Mouse (Mus musculus) ovary, adult 18-20 months (tissue): ENCODE results near the gene D10Wsu102e.

Experiments
- DNase-seq: peaks from one replicate; pipeline ENCODE4 v3.0.0; 2022; ENCODE audit warnings: low spot score, mixed read lengths

D10Wsu102e gene

DNA sequence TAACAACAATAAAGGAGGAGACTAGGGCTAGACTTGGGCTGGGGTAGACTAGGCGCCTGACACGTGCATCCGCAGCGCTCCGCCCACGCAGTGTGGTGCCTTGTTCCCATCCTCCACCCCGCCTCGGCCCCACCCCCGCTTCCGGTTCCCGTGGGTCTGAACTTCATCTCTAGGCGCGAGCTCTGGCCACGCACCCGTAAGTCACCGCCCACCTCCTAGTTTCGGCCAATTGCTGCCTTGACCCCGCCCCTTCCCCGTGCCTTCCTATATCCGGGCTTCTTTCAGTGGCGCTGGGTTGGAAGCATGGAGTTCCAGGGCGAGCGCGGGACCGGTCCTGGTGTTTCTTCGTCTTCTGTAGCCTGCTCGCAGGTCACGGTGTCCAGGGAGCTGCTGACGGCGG, at the start of gene D10Wsu102e:
Gene D10Wsu102e (plus strand): TSS at position 266 of the 400 bp plus-strand sequence.
- DNase-seq = peak; percentile 94

DNA sequence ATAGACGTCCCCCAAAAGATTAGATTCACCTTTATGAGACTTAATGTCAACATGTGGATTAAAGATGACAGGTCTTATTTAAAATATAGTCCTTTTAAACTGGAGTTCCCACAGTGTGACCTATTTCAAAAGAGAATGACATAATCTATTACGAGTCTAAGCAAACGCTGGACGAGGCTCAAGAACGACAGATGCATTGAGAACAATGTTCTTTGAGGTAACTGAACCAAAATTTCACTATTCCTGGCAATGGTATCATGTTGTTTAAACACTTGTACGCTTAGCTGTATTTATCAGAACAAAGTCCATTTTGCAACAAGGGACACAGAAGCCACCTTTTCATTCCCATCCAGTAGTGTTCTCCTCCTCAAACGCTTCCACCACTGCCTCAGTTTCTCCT, 49.7 kb upstream of the D10Wsu102e start:
- no peak for DNase-seq

DNA sequence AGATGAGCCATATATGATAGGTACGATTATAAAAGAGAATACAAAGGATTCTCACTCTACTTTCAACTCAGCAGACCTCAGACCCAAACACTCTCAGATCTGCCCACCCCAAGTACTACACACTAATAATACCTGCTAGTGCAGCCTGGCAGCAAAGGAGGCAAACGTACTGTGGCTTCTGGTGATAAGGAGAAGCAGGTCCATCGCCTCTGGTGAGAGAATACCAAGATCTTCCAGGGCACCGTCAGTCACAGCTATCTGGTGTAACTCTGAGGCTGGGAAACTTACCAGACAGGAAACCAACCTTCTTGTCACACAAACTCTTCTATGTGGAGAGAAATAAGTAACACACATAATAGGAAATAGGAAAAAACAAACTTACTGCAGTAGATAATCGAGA, 47.0 kb upstream of the D10Wsu102e start:
- no peak for DNase-seq

DNA sequence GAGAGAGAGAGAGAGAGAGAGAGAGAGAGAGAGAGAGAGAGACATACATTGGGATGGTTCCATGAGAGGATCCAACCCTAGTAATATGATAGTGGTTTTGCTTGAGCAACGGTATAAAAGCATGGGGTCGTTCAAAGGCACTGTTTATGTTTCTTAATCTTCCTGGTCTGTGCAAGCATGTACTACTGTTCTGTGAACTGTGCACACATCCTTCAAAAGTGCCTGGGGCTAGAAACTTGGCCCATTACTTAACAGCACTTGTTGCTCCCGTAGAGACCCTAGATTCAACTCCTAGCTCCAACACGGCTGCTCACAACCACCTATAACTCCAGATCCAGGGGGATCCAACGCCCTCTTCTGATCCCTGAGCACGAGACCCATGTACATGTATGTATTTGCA, 39.6 kb upstream of the D10Wsu102e start:
- no peak for DNase-seq

DNA sequence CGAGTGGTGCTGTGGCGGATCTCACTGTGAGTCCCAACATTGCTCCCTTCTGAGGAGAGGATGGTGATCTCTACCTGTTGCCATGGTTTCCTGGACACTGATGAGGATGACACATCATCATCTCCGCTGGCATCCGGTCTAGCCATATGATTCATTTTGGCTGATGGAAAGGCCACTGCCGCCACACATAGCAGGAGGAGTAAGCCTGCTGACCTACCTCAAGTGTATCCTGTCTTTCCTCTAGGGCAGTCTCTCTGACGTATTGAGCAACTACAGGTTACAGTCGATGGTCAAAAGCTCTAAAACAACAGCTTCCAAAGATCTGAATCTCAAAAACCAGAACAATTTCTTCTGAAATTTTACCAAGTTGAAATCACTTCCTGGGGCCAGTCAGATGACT, 39.2 kb upstream of the D10Wsu102e start:
- no peak for DNase-seq

DNA sequence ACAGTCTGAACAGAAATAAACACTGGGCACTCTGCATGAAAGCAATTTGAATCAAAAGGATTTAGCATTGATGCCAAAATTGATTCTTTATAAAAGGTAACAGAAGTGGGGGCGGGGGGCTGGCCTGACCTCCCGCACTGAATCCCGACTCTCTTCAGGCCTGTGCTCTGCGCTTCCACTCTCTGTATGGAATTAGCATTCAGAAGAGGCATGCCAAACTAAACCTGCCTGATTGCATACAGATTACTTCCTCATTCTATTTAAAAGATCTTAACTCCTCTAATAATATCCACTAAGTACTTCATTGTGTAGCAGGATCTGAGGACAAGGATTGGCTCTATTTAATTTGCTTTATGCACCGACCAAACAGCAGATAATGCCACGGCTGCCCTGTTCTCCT, 38.5 kb upstream of the D10Wsu102e start:
- no peak for DNase-seq

DNA sequence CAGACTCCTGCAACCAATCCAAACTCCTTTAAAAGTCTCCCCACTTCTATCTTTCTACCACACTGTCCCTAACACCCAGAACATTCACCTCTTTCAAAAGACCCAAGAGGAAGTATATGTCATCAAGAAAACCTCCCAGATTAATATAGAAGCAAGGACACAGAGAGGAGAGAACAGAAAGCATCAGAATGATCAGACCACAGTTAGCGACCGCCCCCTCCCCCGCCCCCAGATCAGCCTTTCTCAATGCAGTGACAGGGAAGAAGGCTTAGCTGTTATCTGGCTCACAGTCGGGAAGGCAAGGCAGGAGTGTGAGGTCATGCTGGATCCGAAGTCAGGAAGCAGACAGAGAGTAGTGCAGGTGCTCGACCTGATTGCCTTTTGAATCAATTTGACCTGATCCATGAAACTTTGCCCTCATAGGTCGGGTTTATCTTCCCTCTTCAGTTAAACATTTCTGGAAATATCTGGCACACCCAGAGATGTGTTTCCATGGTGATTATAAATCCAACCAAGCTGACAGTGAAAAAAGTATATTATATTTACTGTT, 37.4 kb upstream of the D10Wsu102e start:
- DNase-seq = no peak

DNA sequence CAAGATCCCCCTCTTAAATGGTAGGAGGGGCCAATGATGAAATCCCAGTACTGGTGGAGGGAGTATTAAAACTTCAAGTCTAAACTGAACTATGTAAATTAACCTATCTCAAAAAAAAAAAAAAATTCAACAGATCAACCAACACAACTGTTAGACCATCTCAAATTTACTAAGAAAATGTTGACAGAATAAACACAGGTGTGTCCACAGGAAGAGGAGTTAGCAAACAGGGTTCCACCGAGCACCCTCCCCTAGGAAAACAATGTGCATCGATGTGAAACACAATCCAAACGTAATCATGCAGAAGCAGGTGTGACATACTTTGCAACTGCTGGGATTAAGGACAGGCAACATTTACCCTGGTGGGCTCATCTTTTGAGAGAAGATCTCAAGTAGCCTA, 35.1 kb upstream of the D10Wsu102e start:
- DNase-seq = no peak

DNA sequence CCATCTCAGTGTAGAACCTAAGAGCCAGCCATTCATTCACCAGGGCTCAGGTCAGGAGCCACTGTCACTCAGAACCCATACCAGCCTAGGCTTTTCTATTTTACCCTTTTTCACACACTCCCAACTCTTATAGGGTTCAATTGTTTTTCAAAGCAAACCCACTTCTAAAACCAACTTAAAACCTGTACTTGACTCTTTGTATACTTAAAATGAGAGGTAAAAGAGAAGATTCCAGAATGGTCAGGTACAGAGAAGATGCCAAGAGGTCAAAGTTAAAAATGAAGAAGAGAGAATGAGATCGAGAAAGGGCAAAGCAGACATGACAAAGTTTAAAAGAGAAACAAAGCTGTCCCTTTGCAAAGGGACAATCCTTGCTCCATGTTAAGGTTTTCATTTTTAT, 34.1 kb upstream of the D10Wsu102e start:
- no peak for DNase-seq

DNA sequence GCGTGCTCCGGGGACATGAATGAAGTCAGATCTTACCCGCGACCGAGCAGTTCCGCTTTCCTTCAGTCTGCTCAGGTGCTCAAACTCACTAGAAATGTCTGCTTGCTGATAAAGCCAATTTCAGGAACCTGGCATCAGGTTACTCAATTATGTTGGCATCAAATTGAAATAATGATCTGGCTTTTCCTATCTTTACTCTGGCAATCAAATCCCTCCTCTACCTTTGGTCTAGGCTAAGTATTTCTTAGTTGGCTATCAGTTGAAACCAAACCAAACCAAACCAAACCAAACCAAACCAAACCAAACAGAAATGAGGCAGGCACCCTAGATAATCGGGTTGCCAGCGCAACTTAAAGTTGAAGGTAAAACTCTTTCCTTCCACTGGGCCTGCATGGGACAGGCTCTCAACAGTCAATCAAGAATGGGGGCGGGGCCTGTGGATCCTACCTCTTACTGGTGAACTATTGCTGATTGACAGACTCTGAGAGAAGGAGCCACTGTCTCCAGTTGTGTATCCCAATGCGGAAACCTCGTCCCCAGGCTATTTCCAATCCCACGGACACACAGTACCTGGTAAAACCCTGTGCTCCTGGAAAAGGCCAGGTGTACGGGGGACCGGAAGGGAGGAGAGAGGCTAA, 33.3 kb upstream of the D10Wsu102e start:
- DNase-seq = no peak

DNA sequence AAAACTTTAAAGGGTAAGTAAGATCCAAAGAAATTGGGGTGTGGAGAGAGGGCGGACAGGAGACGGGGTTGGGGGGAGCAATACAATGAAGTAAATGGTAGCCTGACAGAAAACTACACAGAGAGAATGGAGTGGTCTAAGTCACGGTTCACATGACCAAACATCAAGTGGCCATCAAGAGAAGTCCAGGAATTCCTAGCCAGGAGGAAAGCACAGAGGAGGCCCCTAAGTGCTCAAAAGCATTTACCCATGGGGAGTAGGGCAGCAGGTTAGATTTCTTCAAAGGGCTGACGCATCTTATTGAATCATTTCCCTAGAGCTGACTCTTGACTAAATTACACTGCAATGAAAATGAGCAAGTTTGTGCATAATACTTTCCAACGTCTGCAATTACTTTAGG, 31.2 kb upstream of the D10Wsu102e start:
- no peak for DNase-seq

DNA sequence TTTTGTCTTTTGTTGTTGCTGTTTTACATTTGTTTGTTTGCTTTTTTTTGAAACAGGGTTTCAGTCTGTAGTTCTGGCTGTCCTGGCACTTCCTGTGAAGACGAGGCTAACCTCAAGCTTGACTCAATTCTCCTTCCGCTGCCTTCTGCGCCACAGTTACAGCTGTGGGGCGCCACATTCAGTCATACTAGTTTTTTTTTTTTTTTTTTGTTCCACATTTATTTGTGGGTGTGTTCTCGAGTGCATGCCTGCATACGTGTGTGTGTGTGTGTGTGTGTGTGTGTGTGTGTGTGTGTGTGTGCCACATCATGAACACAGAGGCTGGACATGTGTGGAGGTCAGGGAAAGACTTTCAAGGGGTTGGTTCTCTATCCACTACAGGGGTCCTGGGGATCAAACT, 29.7 kb upstream of the D10Wsu102e start:
- no peak for DNase-seq

DNA sequence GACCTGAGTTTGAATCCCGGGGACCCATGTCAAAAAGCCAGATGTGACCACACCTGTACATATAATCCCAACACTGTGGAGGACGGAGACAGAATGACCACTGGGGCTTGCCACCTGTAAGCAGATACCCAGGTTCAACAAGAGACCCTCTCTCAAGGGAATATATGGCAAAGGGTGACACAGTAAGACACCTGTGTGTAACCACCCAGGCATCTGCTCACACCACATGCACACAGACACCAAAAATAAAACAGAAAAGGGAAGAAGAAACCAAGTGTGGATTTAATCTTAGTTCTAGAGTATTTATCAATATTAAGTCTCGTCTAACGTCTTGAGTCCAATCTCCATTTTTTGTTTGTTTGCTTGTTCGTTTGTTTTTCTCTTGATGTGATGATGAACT, 28.2 kb upstream of the D10Wsu102e start:
- DNase-seq = no peak

DNA sequence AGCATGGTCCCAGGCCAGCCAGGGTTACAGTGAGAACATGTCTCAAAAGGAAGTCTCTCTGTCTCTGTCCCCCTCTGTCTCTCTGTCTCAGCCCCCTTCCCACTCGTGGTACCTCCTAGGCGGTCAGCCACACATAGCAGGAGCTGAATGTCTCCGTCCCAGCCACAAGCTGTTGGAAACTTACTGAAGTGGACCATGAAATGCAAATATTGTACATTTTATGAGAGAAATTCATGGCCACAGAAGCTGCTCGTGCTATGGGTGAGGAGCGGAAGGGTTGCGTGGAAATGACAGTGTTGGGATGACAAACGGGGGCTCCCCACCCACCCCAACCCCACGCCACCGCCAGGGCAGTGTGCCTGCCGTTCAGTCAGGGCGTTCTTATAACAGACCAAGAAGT, 27.4 kb upstream of the D10Wsu102e start:
- DNase-seq = no peak

DNA sequence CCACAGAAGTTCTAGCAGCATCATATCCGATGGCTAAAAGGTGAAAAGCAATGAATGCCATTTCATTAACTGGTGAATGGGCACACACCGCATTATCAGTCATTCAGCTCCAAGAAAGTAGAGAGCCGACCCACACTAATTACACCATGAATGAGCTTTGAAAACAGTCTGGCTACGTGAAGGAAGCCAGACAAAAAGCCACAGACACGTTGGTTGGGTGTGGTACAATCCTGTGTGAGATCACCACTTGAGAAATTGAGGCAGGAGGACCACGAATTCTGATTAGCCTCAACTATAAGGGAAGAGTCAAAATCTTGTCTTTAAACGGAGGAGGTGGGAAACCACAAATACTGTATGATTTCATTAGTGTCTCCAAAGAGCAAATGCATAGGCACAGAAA, 23.7 kb upstream of the D10Wsu102e start:
- DNase-seq = no peak

DNA sequence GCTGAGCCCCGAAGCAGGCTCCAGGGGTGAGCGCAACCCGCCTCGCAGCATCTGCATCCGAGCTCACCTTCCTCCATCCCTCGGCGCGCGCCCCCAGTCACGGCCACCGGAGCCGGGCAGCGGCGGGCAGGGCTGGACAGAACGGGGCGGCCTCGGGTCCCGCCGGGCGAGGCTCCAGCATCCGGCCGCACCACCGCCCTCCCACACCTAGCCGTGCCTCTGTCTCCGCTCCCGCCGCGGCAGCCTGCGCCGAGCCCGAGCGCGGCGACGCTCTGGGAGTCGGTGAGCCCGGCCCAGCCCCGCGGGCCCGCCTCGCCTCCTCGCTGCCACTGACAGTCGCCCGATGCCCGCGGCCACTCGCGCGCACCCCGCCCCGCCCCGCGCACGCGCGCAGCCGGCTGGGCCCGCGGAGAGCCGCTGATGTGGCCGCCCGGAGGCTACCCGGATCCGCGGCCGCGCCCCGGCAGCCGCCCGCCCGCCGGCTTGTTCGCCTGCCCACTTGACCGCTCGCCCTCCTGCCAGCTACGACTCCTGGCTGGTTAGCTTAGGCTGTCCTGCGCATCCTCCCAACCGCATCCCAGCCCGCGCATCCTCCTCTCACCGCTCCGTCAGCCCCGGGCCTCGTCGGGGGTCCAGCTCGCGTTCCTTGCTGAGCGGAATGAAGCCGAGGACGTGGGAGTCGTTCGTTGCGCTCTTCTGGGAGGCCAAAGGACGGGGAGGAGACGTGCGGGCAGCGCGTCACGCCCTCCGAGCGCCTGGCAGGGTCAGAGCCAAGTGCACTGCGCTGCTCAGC, 22.7 kb upstream of the D10Wsu102e start, which contains the start of gene Slc41a2:
Gene Slc41a2 (minus strand): TSS at position 724 of the 793 bp plus-strand sequence.
- DNase-seq = peak; percentile 56

DNA sequence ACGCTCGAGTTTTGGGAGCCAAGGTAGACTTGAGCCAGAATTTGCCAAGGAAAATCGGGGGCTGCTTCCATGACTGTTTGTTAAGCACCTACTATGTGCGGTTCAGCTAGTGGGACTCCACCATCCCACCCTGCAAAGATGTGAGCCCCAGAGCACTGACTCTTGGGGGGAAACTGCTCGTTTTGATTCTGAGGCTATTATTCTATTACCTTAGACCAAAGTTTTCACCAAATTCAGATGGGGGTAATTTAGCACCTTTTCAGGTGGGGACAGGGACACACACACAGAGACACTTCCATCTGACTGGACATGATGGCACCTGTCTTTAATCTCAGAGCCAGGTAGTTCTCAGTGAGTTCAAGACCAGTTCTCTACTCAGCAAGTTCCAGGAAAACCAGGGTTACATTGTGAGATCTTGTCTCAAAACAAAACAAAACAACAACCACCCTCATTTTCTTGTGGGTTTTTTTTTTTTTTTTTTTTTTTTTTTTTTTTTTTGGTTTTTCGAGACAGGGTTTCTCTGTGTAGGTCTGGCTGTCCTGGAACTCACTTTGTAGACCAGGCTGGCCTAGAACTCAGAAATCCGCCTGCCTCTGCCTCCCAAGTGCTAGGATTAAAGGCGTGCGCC, 21.9 kb upstream of the D10Wsu102e start:
- DNase-seq = no peak

DNA sequence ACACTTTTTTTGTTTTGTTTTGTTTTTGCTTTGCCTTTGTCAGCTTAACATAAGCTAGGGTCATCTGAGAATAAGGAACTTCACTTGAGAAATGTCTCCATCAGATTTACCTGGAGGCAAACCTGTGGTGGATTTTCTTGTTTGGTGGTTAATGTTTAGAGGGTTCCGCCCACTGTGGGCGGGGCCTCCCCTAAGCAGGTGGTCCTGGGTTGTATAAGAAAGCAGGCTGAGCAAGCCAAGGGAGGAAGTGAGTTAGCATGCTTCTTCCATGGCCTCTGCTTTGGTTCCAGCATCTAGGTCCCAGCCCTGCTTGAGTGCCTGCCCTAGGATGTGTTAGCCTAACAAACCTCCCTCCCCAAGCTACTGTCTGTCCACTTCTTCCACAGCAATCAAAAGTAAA, 18.8 kb upstream of the D10Wsu102e start:
- no peak for DNase-seq

DNA sequence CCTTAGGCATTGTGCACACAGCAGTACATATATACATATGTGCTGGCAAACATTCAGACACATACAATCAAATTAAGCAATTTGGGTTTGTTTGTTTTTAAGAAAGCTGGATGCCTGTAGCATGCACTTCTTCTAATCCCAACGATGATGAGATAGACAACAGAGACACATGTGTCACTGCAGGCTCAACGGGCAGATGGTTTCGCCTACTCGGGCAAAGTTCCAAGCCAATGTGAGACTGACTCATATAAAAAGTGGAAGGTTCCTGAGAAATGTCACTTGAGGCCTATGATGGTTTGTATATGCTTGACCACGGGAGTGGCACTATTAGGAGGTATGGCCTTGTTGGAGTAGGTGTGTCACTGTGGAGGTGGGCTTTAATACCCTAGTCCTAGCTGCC, 16.9 kb upstream of the D10Wsu102e start:
- DNase-seq = no peak

DNA sequence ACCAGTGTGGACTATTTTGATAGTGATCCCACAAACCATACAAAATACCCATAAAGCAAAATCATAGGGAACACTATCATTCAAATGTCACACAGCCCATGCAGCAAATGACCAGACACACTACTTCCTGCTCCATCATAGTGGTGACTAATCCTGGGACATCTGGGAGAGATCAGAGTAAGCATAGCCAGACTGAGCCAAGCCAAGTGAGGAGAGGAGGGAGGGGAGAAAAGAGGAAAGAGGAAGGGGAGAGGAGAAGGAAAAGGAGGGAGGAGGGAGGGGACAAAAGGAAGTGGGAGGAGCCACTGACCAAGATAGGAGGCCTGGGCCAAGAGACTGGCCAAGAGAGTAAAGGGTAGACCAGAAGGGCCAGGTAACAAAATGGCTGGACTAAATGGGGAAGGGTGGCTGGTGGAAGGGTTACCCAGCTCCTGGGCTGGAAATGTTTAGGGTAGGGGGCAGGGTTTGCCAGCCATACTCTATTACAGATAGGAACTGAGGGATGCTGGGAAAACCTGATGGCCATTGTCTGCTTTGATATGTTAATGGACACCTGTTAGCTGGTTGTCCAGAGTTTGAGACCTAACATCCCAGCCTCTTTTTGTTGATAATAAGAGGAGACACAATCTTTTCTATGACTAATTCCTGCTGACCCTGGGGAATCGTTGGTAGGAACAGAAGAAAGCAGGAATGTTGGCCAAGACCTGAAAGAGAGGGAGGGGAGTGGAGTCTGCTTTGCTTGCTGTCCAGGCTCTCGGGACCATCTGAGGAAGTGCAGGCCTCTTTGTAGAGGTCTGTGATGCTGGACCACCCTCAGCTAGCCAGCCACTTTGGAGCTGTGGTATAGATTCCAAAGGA, 16.0 kb upstream of the D10Wsu102e start:
- no peak for DNase-seq

DNA sequence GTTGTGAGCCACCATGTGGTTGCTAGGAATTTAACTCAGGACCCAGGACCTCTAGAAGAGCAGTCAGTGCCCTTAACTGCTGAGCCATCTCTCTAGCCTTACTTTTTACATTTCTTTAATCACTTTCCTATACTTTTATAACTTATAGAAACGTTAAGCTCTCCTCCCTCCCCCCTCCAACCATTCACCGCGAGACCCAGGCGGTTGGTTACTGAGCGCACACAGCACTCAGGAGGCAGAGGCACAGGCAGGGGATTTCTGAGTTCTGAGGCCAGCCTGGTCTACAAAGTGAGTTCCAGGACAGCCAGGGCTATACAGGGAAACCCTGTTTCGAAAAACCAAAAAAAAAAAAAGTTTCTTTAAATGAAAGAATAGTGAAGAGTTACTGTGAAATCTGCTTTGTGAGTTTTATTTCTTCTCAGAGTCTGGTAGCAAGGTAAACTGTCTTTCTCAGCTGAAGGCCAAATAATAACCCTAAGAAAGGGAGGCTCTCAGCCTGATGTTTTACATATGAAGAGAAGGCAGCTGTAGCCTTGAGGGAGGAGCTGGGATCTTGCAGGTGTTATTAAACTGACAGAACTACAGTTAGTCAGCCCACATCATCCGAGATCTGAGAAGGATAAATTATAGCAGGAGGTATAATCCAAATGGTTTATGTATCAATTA, 14.2 kb upstream of the D10Wsu102e start:
- DNase-seq = no peak

DNA sequence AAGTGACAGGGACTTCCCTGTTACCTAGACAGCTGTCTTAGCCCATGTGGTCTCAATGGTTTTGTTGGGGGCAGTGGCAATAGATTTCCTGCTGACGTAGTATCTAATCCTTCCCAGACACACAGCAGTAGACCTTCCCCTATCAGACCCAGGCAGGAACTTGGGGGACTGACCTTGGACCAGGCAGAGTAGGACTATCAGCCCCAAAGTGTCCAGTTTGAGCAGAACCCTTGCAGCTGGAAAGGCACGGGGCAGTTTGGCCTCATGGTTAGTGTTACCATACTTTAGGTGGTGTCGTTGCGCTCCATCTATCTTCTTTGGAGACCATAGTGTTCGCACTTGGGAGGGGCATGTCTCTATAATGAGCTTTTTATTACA, 13.7 kb upstream of the D10Wsu102e start:
- DNase-seq = no peak
